Mouse (Mus musculus): ENCODE measurements around the gene Bloc1s1.

Gene Bloc1s1

GRCm38 (mm10) chr10:128878291-128878690 lies 45.5 kb downstream of the Bloc1s1 start:
- peak in 1 of 2 experiments; percentile 61 for DNase-seq (ENCODE audit: inconsistent age in 2 of 2, low spot score in 1 of 2)

GRCm38 (mm10) chr10:128870341-128870740 lies 53.5 kb downstream of the Bloc1s1 start:
- DNase-seq (ENCODE audit: inconsistent age in 2 of 2, low spot score in 1 of 2) = no peak
